Mouse (Mus musculus) limb, embryonic 15.5 days (tissue): ENCODE measurements around the gene Thegl. TPM values are rescaled to one million over a fixed set of nuclear protein-coding genes. Genes with fewer than 3 reads are reported as not detected.
A peak's percentile ranks its signal among the peaks of the same experiment; 100 is the strongest.

ENCODE experiments used
- ATAC-seq: fragments of 200-750 bp; cut with Nextera tagmentation; 2 replicates; pipeline ENCODE4 v1.8.0; 2017; ENCODE audit warnings: low read depth, moderate TSS enrichment; ENCODE audit not compliant: insufficient number of reproducible peaks, low FRiP score, low TSS enrichment
- H3K27ac ChIP-seq: fragments of 300-500 bp; sonication (generic); 2 replicates; pipeline ENCODE4 v1.5.1; 2015; ENCODE audit warnings: moderate library complexity, mild to moderate bottlenecking, inconsistent platforms
- H3K27me3 ChIP-seq: fragments of 300-500 bp; sonication (generic); 2 replicates; pipeline ENCODE4 v1.6.1; 2015; ENCODE audit warnings: inconsistent platforms
- H3K36me3 ChIP-seq: fragments of 300-500 bp; sonication (generic); 2 replicates; pipeline ENCODE4 v1.6.1; 2015; ENCODE audit warnings: inconsistent platforms
- H3K4me1 ChIP-seq: fragments of 300-500 bp; sonication (generic); 2 replicates; pipeline ENCODE4 v1.6.1; 2015; ENCODE audit warnings: inconsistent platforms
- H3K4me2 ChIP-seq: fragments of 300-500 bp; sonication (generic); 2 replicates; pipeline ENCODE4 v1.6.1; 2015; ENCODE audit warnings: mild to moderate bottlenecking, inconsistent platforms
- H3K4me3 ChIP-seq: fragments of 300-500 bp; sonication (generic); 2 replicates; pipeline ENCODE4 v1.5.1; 2015; ENCODE audit warnings: mild to moderate bottlenecking, inconsistent platforms
- H3K9ac ChIP-seq: fragments of 300-500 bp; sonication (generic); 2 replicates; pipeline ENCODE4 v1.6.1; 2015; ENCODE audit warnings: inconsistent platforms
- H3K9me3 ChIP-seq: fragments of 300-500 bp; sonication (generic); 2 replicates; pipeline ENCODE4 v1.6.1; 2016; ENCODE audit warnings: inconsistent platforms
- WGBS: fragments of 180-500 bp; shearing (Covaris S2); methylation state at CpG from one replicate; pipeline ENCODE4 v1.1.7; 2015; 5-methylcytosine and 5-hydroxymethylcytosine counted together
- polyA plus RNA-seq: library from polyadenylated mRNA; unstranded; fragments of >200 nt; fragmentation: Nextera tagmentation; extraction: Ambion mirVana; gene quantifications from 2 replicates; pipeline ENCODE4 v1.2.1, GENCODE M21; 2015

Gene Thegl
- polyA plus RNA-seq, 1 experiment from 2014 or later: 0.22 TPM

DNA sequence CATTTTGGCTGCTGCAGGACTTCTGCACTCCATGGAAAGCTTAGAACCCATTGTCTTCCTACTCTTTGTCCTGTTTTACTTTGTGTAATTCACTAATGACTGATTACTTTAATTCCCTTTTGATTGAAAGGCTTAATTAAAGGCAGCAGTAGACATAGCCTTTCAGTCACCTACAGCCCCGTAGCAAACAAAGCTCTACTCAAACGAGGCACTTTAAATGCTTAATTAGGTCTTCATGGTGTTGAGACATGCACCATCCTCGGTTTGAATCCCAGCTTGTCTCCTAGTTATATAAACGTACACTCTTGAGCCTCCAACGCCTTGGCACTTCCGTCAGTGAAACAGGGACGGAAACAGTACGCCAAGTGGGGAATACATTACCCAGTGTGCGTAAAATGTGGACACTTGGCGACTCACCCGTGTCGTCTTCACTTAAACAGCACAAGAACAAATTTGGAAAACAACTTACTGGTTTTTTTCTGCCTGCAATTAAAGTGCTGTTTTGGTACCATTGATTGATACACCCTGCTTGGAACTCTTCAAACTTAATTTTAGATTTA, 41.1 kb downstream of the Thegl start:
- Histone ChIP-seq H3K4me2 (no peak overlapping the region), H3K4me3 (no peak overlapping the region), H3K27me3 (no peaks in the 10 kb centered on the region), H3K27ac (no peak overlapping the region), H3K36me3 (no peaks in the 10 kb centered on the region), H3K9me3 (no peaks in the 10 kb centered on the region), H3K4me1 (peaks cover 7% of the 10 kb centered on the region; the same call in 1 of the 2 replicates), H3K9ac (no peak overlapping the region)
- 63% methylated on average over 12 of the region's 12 CpGs for WGBS
- no peak for ATAC-seq

DNA sequence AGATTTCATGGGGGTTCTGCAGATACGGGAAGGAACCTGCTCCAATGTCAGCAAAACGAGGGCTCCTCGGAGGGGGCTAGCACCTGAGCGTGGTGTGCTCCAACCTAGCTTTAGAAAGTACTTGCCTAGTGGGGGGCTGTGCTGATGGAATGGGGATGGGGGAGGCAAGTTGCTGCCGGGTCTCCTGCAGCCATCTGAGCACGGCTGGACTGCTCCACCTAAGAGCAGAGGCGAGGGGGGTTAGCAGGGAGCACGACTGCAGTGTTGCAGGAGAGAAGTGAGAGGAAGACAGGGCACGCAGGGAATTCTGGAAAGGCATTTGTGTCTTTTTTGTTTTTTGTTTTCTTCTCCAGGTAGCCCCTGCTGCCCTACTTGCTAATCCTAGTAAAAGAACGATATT, 44.5 kb downstream of the Thegl start:
- no peaks in the 10 kb centered on the region for H3K9me3 ChIP-seq
- H3K27me3 ChIP-seq: no peaks in the 10 kb centered on the region
- no peak overlapping the region for H3K27ac ChIP-seq
- no peaks in the 10 kb centered on the region for H3K36me3 ChIP-seq
- no peak for ATAC-seq
- no peak overlapping the region for H3K4me2 ChIP-seq
- peaks cover 7% of the 10 kb centered on the region; the same call in 1 of the 2 replicates for H3K4me1 ChIP-seq
- H3K9ac ChIP-seq: no peak overlapping the region
- WGBS: 32% methylated on average over 10 of the region's 10 CpGs
- H3K4me3 ChIP-seq: no peak overlapping the region

DNA sequence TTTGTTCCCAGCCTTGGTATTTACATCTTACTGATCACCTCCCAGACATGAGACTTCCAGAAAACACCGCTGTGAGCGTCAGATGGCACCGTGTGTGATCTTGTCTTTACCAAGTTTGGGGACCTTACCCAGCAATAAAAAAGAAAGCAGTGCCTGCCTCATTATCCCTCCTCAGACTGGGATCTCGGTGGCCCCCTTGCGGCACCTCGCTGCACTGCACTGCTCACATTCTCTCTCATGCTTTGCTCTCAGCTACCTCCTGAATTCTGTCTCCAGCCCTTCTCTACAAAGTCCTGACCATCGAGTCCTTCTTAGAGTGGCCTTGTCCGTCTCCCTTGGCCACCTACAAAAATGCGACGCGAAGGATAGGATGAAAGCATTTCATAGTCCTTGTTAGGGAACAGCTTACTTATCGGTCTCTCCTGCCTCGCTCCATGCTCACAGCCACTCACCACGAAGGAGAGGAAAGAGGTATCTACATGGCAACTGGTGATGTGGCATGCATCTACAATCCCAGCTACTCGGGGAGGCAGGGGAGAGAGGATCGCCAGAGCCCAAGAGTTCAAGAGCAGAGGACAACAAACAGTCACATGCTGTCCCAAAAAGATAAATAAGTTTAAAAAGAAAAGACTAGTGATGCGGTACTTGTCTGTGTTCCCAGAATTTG, 45.7 kb downstream of the Thegl start:
- Histone ChIP-seq H3K4me2 (no peak overlapping the region), H3K36me3 (no peaks in the 10 kb centered on the region)

DNA sequence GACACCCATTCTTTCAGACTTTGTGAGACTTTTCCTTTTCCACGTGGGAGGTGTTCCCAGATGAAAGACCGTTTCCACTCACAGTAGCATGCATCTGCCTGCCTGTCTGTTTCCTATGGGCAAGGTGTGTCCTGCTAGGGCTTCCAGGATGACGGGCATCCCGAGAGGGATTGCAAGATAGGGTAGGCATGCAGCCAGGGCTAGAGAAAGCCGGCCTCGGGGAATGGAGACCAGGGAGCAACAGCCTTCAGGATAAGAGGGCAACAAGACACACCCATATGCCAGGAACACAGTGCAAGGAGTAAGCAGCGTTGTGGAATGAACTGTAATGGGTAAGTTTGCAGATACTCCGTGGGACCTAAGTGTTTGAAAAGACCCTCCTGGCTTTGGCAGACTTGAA, 51.5 kb downstream of the Thegl start:
- Histone ChIP-seq H3K9ac (no peak overlapping the region), H3K4me3 (no peak overlapping the region), H3K36me3 (no peaks in the 10 kb centered on the region), H3K27me3 (no peaks in the 10 kb centered on the region), H3K4me1 (no peaks in the 10 kb centered on the region), H3K9me3 (no peaks in the 10 kb centered on the region), H3K27ac (no peak overlapping the region), H3K4me2 (no peak overlapping the region)
- 63% methylated on average over 8 of the region's 8 CpGs for WGBS
- ATAC-seq: no peak

More for the DNA sequence above, 45.7 kb downstream of the Thegl start:
- Histone ChIP-seq H3K27me3 (no peaks in the 10 kb centered on the region), H3K9ac (no peak overlapping the region), H3K27ac (no peak overlapping the region), H3K4me1 (peaks cover 7% of the 10 kb centered on the region; the same call in 1 of the 2 replicates), H3K9me3 (no peaks in the 10 kb centered on the region), H3K4me3 (peak overlapping the region; percentile 10; the same call in 1 of the 2 replicates)
- 34% methylated on average over 17 of the region's 17 CpGs for WGBS
- no peak for ATAC-seq

DNA sequence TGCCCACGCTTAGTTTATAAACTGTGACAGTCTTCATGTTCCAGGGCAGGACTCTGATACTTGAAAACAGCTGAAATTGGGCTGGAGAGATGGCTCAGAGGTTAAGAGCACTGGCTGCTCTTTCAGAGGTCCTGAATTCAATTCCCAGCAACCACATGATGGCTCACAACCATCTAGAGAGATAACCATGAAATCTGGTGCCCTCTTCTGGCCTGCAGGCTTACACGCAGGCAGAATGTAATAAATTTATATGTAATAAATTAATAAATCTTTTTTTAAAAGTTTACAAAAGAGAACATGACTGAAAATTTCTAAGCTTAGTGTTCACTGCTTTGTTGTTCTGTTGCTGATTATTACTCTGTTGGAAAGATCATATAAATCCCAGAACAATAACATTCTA, 55.2 kb downstream of the Thegl start:
- H3K27me3 ChIP-seq: no peaks in the 10 kb centered on the region
- H3K4me2 ChIP-seq: no peak overlapping the region
- ATAC-seq: no peak
- 72% methylated on average over 2 of the region's 2 CpGs for WGBS
- no peaks in the 10 kb centered on the region for H3K36me3 ChIP-seq
- H3K4me1 ChIP-seq: peaks cover 15% of the 10 kb centered on the region
- no peak overlapping the region for H3K4me3 ChIP-seq
- H3K27ac ChIP-seq: no peak overlapping the region
- H3K9me3 ChIP-seq: no peaks in the 10 kb centered on the region
- no peak overlapping the region for H3K9ac ChIP-seq

DNA sequence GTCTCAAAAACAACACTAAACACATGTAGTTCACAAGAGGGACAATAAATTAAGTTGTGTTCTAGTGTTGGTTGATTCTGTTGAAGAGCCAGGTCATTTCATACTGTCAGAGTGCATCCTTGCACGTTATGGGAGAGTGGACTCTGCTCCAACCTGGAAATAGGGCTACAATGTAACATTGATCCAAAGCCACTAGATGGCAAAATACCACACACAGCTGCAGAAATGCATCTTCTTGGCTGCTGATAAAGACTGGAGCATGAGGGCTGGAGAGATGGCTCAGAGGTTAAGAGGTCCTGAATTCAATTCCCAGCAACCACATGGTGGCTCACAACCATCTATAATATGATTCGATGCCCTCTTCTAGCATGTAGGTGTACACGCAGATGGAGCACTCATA, 55.8 kb downstream of the Thegl start:
- ATAC-seq: no peak
- no peak overlapping the region for H3K27ac ChIP-seq
- no peak overlapping the region for H3K4me3 ChIP-seq
- H3K36me3 ChIP-seq: no peaks in the 10 kb centered on the region
- peaks cover 16% of the 10 kb centered on the region for H3K4me1 ChIP-seq
- 79% methylated on average over 3 of the region's 3 CpGs for WGBS
- no peak overlapping the region for H3K4me2 ChIP-seq
- H3K27me3 ChIP-seq: no peaks in the 10 kb centered on the region
- no peaks in the 10 kb centered on the region for H3K9me3 ChIP-seq
- H3K9ac ChIP-seq: no peak overlapping the region

DNA sequence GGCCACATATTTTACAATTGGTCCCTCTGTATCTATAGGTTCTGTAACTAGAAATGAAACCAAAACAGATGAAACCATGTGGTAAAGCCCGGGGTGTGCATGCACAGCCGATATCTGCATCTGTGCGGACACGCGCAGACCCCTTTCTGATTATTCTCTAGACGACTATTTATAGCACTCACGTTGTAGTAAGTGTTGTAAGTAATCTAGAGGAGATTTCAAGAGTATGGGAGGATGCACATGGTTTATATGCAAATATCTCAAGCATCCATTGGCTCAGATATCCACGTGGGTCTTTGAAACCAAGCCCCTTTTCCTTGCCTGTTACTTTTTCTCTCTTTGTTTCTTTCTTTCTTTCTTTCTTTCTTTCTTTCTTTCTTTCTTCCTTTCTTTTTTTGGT, 58.0 kb downstream of the Thegl start:
- no peaks in the 10 kb centered on the region for H3K36me3 ChIP-seq
- no peak overlapping the region for H3K4me2 ChIP-seq
- H3K9ac ChIP-seq: no peak overlapping the region
- H3K9me3 ChIP-seq: no peaks in the 10 kb centered on the region
- H3K27me3 ChIP-seq: no peaks in the 10 kb centered on the region
- H3K4me1 ChIP-seq: peaks cover 16% of the 10 kb centered on the region
- 83% methylated on average over 8 of the region's 8 CpGs for WGBS
- no peak overlapping the region for H3K4me3 ChIP-seq
- ATAC-seq: no peak
- no peak overlapping the region for H3K27ac ChIP-seq

DNA sequence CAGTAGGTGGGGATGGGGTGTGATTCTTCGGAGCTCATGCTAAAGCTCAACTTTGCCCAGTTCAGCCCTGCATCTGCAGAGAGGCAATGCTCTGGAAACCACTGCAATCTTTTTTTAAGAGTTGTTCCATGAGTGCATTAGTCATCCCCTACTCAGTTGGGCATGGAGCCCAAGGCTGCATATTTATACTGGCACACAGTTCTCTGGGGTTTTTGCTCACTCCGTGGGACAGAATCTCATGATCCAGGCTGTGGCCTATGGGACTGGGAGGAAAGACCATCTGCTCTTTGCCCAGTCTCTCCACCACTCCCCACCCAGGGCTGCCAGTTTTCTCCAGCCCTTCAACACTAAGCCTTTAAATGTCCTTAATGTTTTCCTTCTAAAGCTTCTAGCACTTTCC, 59.1 kb downstream of the Thegl start:
- H3K9me3 ChIP-seq: no peaks in the 10 kb centered on the region
- no peaks in the 10 kb centered on the region for H3K27me3 ChIP-seq
- H3K4me2 ChIP-seq: no peak overlapping the region
- H3K4me1 ChIP-seq: peaks cover 16% of the 10 kb centered on the region
- WGBS: 45% methylated on average over 2 of the region's 2 CpGs
- no peak overlapping the region for H3K4me3 ChIP-seq
- no peak overlapping the region for H3K9ac ChIP-seq
- H3K27ac ChIP-seq: peak overlapping the region; percentile 86
- ATAC-seq: peak; percentile 83
- H3K36me3 ChIP-seq: no peaks in the 10 kb centered on the region

DNA sequence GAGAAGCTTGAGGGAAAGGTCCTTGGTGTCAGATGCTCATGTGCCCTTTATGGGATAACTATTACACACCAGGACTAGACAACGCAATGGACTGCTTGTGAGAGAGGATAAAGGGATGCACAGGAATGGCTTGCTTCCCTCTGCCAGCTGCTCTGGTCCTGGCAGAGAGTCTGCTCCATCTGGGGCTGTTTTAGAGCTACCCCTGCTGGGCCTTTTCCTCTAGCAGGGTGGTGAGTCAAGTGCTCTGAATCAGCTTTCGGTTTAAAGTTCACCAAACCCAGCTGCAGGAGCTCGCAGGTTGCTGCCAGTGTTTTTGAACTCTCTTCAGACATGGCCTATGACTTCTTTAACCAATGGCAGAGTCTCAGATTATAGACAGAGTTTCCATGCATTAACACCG, 60.1 kb downstream of the Thegl start:
- H3K36me3 ChIP-seq: no peaks in the 10 kb centered on the region
- no peaks in the 10 kb centered on the region for H3K9me3 ChIP-seq
- no peak overlapping the region for H3K4me2 ChIP-seq
- H3K9ac ChIP-seq: no peak overlapping the region
- no peaks in the 10 kb centered on the region for H3K27me3 ChIP-seq
- no peak for ATAC-seq
- peak overlapping the region; percentile 86 for H3K27ac ChIP-seq
- H3K4me1 ChIP-seq: peaks cover 19% of the 10 kb centered on the region
- 74% methylated on average over 4 of the region's 4 CpGs for WGBS
- no peak overlapping the region for H3K4me3 ChIP-seq

DNA sequence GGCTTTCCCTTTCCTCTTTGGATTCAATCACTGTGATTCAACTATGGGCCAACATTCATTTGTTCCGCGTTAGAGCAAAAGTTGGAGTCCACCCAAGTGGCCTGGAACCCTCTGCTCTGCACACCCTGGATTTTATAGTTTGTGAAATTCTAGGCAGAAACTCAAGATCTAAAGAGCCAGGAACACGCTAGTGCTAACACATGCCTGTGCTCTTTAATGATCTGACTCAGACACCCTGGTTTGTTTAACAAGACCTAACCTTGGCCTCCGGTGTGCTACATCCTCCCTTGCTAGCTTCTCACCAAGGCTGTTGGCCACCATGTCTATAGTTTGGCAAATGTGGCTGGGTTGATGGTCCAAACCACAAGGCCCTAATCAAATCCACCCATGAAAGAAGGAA, 64.9 kb downstream of the Thegl start:
- peak; percentile 91 for ATAC-seq
- WGBS: 29% methylated on average over 4 of the region's 4 CpGs
- no peaks in the 10 kb centered on the region for H3K27me3 ChIP-seq

DNA sequence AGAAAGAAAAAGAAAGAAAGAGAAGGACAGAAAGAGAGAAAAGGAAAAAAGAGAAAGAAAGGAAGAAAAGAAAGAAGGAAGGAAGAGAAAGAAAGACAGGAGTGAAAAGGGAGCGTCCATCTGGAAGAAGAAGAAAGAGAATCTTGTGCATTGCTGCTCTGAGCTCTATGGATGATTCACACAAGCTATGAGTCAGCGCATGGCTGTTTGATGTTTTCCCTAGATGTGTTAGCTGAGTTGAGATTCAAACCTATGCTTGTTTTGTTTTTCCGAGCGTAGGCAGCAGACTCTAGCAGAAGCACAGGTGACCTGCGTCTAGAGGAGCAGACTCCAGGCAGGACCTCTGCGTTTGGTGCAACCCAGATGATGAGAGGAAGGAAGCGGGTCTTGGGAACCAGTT, 66.9 kb downstream of the Thegl start:
- Histone ChIP-seq H3K9me3 (no peaks in the 10 kb centered on the region), H3K27me3 (no peaks in the 10 kb centered on the region), H3K4me1 (0 out of 2 replicates have a peak, but pooled peaks cover 3% of the 10 kb centered on the region), H3K36me3 (no peaks in the 10 kb centered on the region), H3K27ac (no peak overlapping the region), H3K9ac (no peak overlapping the region), H3K4me2 (no peak overlapping the region), H3K4me3 (no peak overlapping the region)
- no peak for ATAC-seq
- 77% methylated on average over 7 of the region's 7 CpGs for WGBS

More for the DNA sequence above, 64.9 kb downstream of the Thegl start:
- Histone ChIP-seq H3K36me3 (no peaks in the 10 kb centered on the region), H3K4me2 (no peak overlapping the region), H3K4me1 (peaks cover 7% of the 10 kb centered on the region; the same call in 1 of the 2 replicates), H3K9me3 (no peaks in the 10 kb centered on the region), H3K27ac (peak overlapping the region; percentile 78), H3K9ac (no peak overlapping the region), H3K4me3 (no peak overlapping the region)

DNA sequence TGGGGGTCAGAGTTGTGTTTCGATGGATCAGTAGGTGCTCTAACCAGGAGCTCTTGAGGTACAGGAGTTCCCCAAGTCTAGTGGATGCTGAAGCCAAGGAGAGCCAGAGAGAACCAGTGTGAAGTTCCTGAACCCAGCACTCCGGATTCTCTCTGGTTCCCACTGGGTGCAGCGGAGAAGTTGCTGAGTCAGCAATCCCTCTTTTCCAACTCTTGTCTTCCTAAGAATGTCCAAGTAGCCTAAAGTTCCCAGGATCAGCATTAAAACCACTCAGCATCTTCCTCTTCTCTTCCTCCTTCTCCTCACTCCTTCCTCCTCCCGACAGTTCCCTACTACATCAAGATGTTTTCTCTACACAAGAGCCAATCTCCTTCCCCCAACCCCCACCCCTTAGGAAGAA, 68.6 kb downstream of the Thegl start:
- no peak for ATAC-seq
- H3K36me3 ChIP-seq: no peaks in the 10 kb centered on the region
- H3K27me3 ChIP-seq: no peaks in the 10 kb centered on the region
- no peak overlapping the region for H3K9ac ChIP-seq
- no peaks in the 10 kb centered on the region for H3K9me3 ChIP-seq
- 90% methylated on average over 4 of the region's 4 CpGs for WGBS
- H3K27ac ChIP-seq: no peak overlapping the region
- H3K4me1 ChIP-seq: 0 out of 2 replicates have a peak, but pooled peaks cover 3% of the 10 kb centered on the region
- no peak overlapping the region for H3K4me2 ChIP-seq
- H3K4me3 ChIP-seq: no peak overlapping the region
